Mouse (Mus musculus) hindbrain, embryonic 11.5 days (tissue): ENCODE data around the gene Ctu2. TPM values are rescaled to one million over a fixed set of nuclear protein-coding genes. Genes with fewer than 3 reads are reported as not detected.

Source experiments
- ATAC-seq: fragments of 200-750 bp; cut with Nextera tagmentation; 2 replicates; pipeline ENCODE4 v1.8.0; 2017; ENCODE audit warnings: mild to moderate bottlenecking, moderate TSS enrichment, moderate library complexity; ENCODE audit not compliant: low FRiP score
- DNase-seq: peaks from one replicate; pipeline ENCODE4 v3.0.0-alpha.2; 2015; ENCODE audit warnings: low spot score
- H3K27ac ChIP-seq: fragments of 300-500 bp; sonication (generic); 2 replicates; pipeline ENCODE4 v1.5.1; 2014; ENCODE audit warnings: mild to moderate bottlenecking, low read depth, low read length
- H3K27me3 ChIP-seq: fragments of 300-500 bp; sonication (generic); 2 replicates; pipeline ENCODE4 v1.6.1; 2014; ENCODE audit warnings: mild to moderate bottlenecking, low read length, moderate library complexity, mixed read lengths; ENCODE audit not compliant: control insufficient read depth, insufficient read depth
- H3K36me3 ChIP-seq: fragments of 300-500 bp; sonication (generic); 2 replicates; pipeline ENCODE4 v1.6.1; 2014; ENCODE audit warnings: mild to moderate bottlenecking, low read length, moderate library complexity, mixed read lengths; ENCODE audit not compliant: control insufficient read depth, insufficient read depth
- H3K4me1 ChIP-seq: fragments of 300-500 bp; sonication (generic); replicated peaks from 2 replicates; pipeline ENCODE4 v1.6.1; 2014; ENCODE audit warnings: low read length, mixed read lengths; ENCODE audit not compliant: control insufficient read depth, insufficient read depth
- H3K4me2 ChIP-seq: fragments of 300-500 bp; sonication (generic); replicated peaks from 2 replicates; pipeline ENCODE4 v1.6.1; 2014; ENCODE audit warnings: mild to moderate bottlenecking, low read depth, low read length
- H3K4me3 ChIP-seq: fragments of 300-500 bp; sonication (generic); 2 replicates; pipeline ENCODE4 v1.5.1; 2014; ENCODE audit warnings: low read depth, low read length
- H3K9ac ChIP-seq: fragments of 300-500 bp; sonication (generic); 2 replicates; pipeline ENCODE4 v1.6.1; 2014; ENCODE audit warnings: low read depth, low read length
- H3K9me3 ChIP-seq: fragments of 300-500 bp; sonication (generic); 2 replicates; pipeline ENCODE4 v1.6.1; 2016; ENCODE audit warnings: low read length; ENCODE audit not compliant: control insufficient read depth
- WGBS: fragments of 180-500 bp; shearing (Covaris S2); extraction: QIAGEN DNeasy Blood & Tissue Kit; methylation state at CpG from one replicate; pipeline ENCODE4 v1.1.7; 2014; 5-methylcytosine and 5-hydroxymethylcytosine counted together
- polyA plus RNA-seq: library from polyadenylated mRNA; unstranded; fragments of >200 nt; fragmentation: Nextera tagmentation; extraction: Ambion mirVana; gene quantifications from 2 replicates; pipeline ENCODE4 v1.2.1, GENCODE M21; 2014

The Ctu2 gene
- polyA plus RNA-seq, 1 experiment from 2014 or later = 65.6 TPM

DNA sequence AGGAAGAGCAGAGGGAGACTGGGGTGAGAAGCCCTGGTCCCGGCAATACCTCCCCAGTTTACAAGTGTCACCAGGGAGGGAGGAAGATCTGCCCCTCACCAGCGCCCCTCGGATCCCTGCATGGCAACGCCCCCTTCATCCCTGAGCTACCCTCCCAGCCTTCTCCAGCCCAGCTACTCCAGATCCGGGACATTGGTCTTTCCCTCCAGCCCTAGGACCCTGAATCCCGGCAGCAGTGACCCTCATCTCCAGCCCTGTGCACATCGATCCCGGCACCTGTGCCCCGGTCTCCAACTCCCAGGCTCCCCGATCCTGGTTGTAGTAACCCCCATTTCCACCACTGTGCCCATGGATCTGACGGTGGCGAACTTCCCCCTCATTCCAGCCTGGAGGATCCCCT is 33.2 kb upstream of the Ctu2 start:
- 2% methylated on average over 11 of the region's 12 CpGs for WGBS
- ATAC-seq (peak; percentile 37), DNase-seq (no peak)
- no peaks in the 10 kb centered on the region for H3K9me3 ChIP-seq
- no peaks in the 10 kb centered on the region for H3K36me3 ChIP-seq
- H3K4me3 ChIP-seq = peak overlapping the region; percentile 48
- no peaks in the 10 kb centered on the region for H3K27me3 ChIP-seq
- H3K4me2 ChIP-seq = peak overlapping the region; percentile 53
- H3K9ac ChIP-seq = peak overlapping the region; percentile 60
- peaks cover 4% of the 10 kb centered on the region for H3K4me1 ChIP-seq
- H3K27ac ChIP-seq = peak overlapping the region; percentile 68

GRCm38 (mm10) chr8:122443262-122444006 is 32.5 kb upstream of the Ctu2 start, which contains the start of gene Mvd:
Gene Mvd, minus strand, starts transcription at chr8:122443422.
- H3K9me3 ChIP-seq = no peaks in the 10 kb centered on the region
- peak; percentile 98 for ATAC-seq
- H3K27me3 ChIP-seq = no peaks in the 10 kb centered on the region
- peak within 1 kb of the TSS; percentile 48 for H3K4me3 ChIP-seq
- peak within 1 kb of the TSS; percentile 71 for H3K9ac ChIP-seq
- under 1% methylated on average over 47 of the region's 47 CpGs for WGBS
- peak; percentile 99 for DNase-seq
- H3K4me1 ChIP-seq = peaks cover 4% of the 10 kb centered on the region
- H3K27ac ChIP-seq = peak within 1 kb of the TSS; percentile 91
- peak within 1 kb of the TSS; percentile 53 for H3K4me2 ChIP-seq
- no peaks in the 10 kb centered on the region for H3K36me3 ChIP-seq

DNA sequence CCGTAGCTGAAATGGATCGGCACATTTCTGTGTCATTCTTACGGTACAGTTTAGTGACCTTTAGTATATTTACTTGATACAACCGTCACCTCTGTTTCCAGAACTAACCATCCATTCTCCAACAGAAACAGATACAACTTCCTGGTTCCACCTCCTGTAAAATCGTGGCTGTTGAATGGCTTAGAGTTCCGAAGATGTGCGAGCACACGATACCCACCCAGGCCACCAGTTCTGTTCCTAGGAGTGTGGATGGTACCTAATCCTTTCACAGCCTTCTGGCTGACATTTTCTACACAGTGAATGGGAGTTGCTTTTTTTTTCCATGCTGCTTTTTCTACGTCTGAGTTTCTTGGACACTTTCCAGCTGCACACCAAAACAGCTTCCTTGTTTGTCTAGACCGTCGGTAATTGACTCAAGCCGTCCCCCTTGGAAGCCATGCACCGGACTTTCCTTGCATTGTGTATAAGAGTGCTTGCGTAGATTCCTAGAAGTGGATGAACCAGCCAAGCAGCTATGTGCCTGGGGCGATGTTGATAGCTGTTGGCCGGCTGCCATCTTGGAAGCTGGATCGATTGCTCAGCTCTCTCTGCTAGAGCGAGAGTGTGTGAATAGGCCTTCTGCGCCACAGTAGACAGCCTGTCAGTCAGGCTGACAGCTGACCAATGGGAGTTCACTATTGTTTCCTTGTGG is 31.7 kb upstream of the Ctu2 start:
- H3K36me3 ChIP-seq = no peaks in the 10 kb centered on the region
- H3K4me3 ChIP-seq = peak overlapping the region; percentile 48
- H3K27ac ChIP-seq = peak overlapping the region; percentile 91
- H3K4me2 ChIP-seq = peak overlapping the region; percentile 53
- H3K4me1 ChIP-seq = peaks cover 4% of the 10 kb centered on the region
- no peaks in the 10 kb centered on the region for H3K27me3 ChIP-seq
- peak overlapping the region; percentile 71 for H3K9ac ChIP-seq
- 40% methylated on average over 19 of the region's 19 CpGs for WGBS
- no peaks in the 10 kb centered on the region for H3K9me3 ChIP-seq
- peak; percentile 25; the same call in 1 of the 2 replicates for ATAC-seq
- DNase-seq = peak; percentile 78

DNA sequence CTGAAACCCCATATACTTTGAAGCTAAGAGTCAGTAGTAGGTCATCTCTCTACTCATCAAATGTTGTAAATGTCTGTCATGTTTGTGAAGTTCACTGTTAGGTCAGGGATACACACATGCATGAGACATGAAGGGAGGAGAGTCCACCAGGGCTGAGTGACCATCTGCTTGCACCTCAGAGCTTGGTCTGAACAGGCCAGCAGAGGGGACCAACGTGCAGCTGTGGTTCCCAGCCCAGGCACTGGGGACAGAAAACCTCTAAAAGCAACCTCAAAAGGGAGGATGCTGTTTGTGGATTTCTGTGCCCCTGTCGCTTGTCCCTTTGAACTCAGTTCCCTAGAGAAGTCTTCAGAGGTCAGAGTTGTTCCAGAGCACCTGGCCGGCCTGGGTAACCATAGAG is 30.7 kb upstream of the Ctu2 start:
- Histone ChIP-seq H3K9me3 (no peaks in the 10 kb centered on the region), H3K27ac (no peak overlapping the region), H3K9ac (no peak overlapping the region), H3K36me3 (no peaks in the 10 kb centered on the region), H3K4me3 (no peak overlapping the region), H3K4me1 (peaks cover 4% of the 10 kb centered on the region), H3K4me2 (no peak overlapping the region), H3K27me3 (no peaks in the 10 kb centered on the region)
- no peak for ATAC-seq
- 73% methylated on average over 3 of the region's 3 CpGs for WGBS
- no peak for DNase-seq

DNA sequence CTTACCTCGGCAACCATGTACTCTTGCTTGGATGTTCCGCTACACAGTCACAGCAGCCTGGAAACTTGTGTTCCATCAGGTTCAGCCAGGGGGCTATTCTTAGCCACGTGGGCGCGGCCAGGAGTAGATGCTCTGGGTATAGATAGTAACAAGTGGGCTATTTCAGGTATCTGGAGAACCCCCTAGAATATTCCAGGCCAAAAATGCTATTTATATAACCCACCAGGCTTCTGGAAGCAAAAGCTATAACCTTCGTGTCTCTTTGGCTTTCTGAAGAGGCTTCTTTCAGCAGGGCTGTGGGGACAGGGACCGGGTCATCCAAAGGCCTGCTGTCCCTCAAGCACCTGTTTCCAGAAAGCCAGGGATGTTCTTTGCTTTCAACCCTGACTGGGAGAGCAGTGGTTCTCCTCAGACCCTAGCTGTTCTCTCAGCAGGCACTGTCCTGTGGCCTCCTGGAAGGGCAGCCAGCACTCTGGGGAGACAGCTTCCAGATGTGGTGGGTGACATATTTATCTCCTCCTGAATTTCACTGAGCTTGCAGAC is 24.7 kb upstream of the Ctu2 start:
- ATAC-seq (no peak), DNase-seq (no peak)
- 78% methylated on average over 7 of the region's 7 CpGs for WGBS
- no peaks in the 10 kb centered on the region for H3K4me1 ChIP-seq
- no peak overlapping the region for H3K9ac ChIP-seq
- no peaks in the 10 kb centered on the region for H3K27me3 ChIP-seq
- H3K9me3 ChIP-seq = no peaks in the 10 kb centered on the region
- H3K36me3 ChIP-seq = no peaks in the 10 kb centered on the region
- no peak overlapping the region for H3K4me3 ChIP-seq
- H3K4me2 ChIP-seq = no peak overlapping the region
- H3K27ac ChIP-seq = no peak overlapping the region

DNA sequence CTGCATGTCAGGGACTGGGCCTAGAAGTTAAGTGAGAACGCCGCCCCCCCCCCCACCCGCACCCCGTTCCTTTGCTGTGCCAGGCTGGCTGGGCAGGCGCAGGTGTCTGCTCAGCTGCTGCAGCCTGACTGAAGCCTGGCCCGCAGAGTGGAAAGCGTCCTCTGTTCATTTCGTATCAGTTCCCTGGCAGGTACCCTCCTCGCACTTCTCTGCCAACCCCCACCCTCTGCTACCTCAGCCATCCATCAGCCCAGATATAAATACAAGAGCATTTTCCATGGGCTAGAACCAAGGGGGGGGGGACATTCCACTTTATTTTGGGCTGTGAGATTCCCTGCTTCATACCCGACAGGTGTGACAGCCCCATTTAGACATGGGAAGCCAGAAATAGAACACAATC is 23.8 kb upstream of the Ctu2 start:
- DNase-seq = no peak
- Histone ChIP-seq H3K4me2 (no peak overlapping the region), H3K27me3 (no peaks in the 10 kb centered on the region), H3K9ac (no peak overlapping the region), H3K36me3 (no peaks in the 10 kb centered on the region), H3K4me3 (no peak overlapping the region), H3K4me1 (no peaks in the 10 kb centered on the region), H3K27ac (no peak overlapping the region), H3K9me3 (no peaks in the 10 kb centered on the region)
- WGBS = 85% methylated on average over 10 of the region's 10 CpGs
- ATAC-seq = no peak

GRCm38 (mm10) chr8:122454409-122454808 is 21.5 kb upstream of the Ctu2 start:
- H3K36me3 ChIP-seq = no peaks in the 10 kb centered on the region
- 91% methylated on average over 6 of the region's 6 CpGs for WGBS

GRCm38 (mm10) chr8:122457171-122457570 is 18.8 kb upstream of the Ctu2 start:
- peaks cover 33% of the 10 kb centered on the region for H3K27me3 ChIP-seq
- no peaks in the 10 kb centered on the region for H3K36me3 ChIP-seq
- no peak for DNase-seq
- no peak overlapping the region for H3K27ac ChIP-seq
- peaks cover 9% of the 10 kb centered on the region; the same call in 1 of the 2 replicates for H3K4me1 ChIP-seq
- no peak overlapping the region for H3K4me3 ChIP-seq
- no peak overlapping the region for H3K4me2 ChIP-seq
- H3K9me3 ChIP-seq = no peaks in the 10 kb centered on the region
- no peak overlapping the region for H3K9ac ChIP-seq
- 78% methylated on average over 11 of the region's 11 CpGs for WGBS
- ATAC-seq = no peak

More at GRCm38 (mm10) chr8:122454409-122454808, 21.5 kb upstream of the Ctu2 start:
- Histone ChIP-seq H3K27ac (no peak overlapping the region), H3K4me2 (no peak overlapping the region), H3K4me3 (no peak overlapping the region), H3K4me1 (no peaks in the 10 kb centered on the region), H3K9ac (no peak overlapping the region), H3K27me3 (peaks cover 9% of the 10 kb centered on the region), H3K9me3 (no peaks in the 10 kb centered on the region)
- DNase-seq = no peak
- no peak for ATAC-seq
